Mouse (Mus musculus): Measurements from ENCODE around the gene Nos1.
"Not testable (repeated sequence)": the region's sequence is repeated elsewhere in the genome, so short reads cannot be mapped to it uniquely, and the experiment has no call there.

The Nos1 gene

DNA sequence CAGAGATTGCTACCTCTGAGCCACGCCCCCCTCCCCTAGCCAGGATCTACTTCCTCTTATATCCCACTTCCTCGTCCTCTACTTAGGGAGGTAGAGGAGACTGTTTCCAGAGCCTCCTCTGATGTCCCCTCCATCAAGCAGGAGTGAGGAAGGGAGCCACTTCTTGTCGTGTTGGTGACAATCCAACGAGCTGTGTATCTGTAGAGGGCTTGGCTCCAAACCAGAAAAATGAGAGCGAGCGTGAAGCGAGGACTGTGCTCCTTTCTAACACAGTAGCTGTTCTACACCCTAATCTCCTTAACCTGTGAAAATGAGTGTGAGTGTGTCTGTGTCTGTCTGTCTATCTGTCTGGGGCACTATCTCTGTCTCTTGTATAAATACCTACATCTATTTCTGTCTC is 58.7 kb downstream of the Nos1 start:
- no peak for DNase-seq (ENCODE audit: low spot score)

DNA sequence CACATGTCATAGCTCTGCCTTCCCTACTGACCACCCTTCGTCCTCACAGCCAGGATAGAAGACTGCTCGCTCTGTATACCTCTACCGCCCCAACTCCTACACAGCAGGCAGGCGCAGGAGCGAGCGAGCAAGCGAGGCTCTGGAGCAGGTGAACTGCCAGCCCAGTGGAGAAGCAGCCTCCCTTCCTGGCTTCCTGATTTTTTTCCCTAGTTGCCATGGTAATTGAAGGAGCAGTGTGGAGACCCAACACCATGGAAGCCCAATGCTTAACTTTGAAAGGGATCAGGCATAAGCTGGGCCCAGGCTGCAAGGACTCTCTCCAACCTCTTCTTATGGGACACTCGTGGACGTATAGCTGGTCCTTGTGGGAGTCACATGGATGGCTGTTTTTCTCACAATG is 59.4 kb downstream of the Nos1 start:
- DNase-seq (ENCODE audit: low spot score), result no peak

DNA sequence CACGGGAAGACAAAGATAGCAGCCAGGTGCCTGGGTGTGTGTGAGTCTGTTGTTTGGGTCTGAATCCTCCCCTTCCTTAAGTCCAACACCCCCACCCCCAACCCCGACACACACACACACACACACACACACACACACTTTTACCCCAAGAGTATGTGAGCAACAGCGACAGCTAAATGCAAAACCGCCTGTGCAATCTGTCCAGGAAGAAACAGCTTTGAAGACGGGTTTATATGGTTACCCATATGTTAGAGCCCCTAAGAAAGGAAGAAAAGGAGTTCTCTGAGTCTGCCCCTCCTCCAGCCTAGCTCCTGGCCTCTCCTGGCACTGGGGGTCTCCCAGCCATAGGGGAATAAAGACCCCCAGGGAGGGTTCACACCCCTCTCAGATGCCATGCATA is 60.2 kb downstream of the Nos1 start:
- no peak for DNase-seq (ENCODE audit: low spot score)

DNA sequence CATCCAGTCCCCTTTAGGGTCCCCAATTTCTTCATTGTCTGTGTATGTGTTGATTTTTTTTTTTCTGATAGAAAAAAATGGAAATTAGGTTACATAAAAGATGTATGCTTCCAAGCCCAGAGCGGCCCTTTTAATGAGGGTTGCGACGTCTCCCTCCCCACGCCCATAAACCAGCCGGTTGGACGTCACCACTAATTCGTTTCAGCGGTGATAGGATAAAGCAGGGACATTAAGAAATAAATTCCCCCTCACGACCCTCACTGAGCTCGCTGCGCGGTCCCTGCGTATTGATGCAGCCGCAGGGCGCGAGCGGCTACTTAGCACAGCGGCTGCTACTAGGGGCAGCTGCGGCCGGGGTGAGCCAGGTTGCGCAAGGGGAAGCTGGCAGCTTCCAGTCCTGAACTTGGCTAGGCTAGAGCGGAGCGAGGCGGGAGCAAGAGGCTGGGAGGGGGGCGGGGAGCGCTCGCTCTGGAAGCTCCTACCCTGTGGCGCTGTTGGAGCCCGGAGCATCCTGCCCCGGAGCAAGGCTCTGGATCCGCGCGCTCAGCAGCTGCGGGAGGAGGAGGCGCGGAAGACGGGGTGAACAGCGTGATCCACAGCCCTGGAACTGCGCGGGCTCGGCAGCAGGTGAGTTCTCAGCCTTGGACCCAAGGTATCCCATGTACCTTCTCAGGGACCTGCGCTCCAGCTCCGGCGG is 61.0 kb downstream of the Nos1 start:
- DNase-seq (ENCODE audit: low spot score), result no peak

DNA sequence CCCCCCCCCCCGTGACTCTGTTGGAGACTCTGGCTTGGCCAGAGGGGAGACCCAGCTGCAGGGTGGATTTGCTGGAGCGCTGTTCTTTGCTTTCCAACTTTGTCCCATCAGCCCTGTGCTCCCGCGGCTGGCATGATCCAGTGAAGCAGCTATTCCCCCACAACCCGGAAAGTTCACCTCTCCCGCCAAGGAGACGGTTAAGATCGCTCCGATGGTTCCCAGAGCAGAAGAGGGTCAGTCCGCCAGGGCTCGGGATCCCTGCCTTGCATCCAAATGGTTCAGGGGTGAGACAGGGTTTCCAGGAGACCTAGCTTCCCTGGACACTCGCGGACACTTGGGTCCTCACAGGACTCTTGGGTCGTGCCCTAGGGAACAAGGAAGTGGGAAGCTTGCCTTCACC is 61.9 kb downstream of the Nos1 start:
- DNase-seq (ENCODE audit: low spot score), result no peak

DNA sequence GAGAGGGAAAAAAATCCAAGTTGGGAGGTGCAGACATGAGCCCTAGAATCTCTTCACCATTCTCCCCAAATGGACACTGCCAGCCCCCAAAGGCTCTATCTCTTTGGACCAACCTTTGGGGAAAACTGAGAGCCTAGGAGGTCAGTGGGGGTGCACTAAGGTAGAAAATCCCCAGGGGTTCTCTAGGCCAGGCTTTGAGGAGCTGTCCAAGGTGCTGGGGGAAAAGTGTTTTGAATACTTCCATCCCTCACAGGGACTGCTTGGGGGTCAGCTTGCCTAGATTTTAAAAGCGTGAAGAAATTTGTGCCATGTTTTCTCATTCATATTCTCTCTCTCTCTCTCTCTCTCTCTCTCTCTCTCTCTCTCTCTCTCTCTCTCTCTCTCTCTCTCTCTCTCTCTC is 63.8 kb downstream of the Nos1 start:
- peak; percentile 45 for DNase-seq (ENCODE audit: low spot score)

DNA sequence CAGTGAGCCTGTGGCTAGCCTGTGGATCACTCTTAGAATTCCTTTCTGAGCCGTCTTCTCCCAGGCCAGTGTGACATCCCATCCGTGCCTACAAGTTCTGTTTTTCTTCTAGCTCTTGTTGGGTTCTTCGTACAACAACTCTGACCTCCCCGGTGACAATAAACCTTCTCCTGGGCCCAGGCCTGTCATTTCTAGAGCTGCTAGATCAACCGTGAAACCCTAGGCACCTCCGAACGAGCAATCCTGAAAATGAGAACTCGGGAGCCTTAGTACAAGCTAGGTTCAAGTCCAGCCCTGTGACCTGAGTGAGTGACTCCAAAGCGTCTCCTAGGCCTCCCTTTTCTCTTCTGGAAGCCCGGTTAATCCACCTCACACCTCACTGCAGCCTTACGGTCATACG is 69.6 kb downstream of the Nos1 start:
- DNase-seq (ENCODE audit: low spot score), result no peak

DNA sequence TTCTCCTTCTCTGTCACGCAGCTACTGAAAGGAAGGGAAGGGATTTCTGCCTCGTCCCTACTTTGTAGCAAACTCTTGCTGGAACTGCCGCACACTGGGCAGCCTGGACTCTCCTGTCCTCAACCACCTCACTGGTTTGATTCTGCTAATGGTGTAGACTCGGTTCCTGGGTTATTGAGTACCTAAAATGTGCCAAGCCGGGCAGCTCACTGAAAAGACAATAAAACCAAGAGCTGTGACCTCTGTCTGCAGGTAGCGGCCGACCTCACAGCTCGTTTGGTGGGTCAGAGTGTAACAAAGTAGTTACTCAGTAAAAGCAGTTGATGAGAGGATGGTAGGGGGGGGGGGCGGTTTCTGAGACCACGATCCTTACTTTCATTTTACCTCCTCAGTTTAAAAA is 72.9 kb downstream of the Nos1 start:
- DNase-seq (ENCODE audit: low spot score), result no peak

DNA sequence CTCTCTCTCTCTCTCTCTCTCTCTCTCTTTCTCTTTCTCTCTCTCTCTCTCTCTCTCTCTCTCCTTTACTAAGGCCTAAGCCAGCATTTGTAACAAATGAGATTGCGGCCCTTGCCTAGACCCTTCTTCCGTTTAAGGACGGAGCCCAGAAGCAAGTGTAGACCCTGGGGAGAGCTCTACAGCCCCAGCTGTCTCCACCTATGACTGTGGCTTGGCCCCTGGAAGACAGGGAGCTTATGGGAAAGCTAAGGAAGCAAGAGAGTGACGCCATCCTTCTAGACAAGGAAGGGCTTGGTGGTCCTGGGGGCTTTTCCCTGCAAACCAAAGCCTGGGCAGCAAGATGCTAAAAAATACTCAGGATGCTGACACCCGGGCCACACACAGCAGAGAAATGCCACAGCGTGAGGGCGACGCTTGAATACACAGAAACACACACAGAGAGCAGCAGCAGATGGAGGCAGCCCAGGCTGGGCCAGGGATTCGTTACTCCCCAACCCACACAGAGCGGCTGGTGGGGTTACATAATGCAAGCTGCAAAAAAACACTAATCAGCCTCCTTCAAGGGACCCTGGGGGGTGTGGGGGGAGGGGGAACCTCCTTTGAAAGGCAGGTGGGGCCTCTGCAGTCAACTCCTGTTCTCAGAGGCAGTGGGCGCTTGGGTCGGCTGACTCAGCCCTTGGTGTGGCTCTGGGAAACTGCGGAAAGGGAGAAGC is 83.9 kb downstream of the Nos1 start:
- DNase-seq (ENCODE audit: low spot score), result peak; percentile 68

DNA sequence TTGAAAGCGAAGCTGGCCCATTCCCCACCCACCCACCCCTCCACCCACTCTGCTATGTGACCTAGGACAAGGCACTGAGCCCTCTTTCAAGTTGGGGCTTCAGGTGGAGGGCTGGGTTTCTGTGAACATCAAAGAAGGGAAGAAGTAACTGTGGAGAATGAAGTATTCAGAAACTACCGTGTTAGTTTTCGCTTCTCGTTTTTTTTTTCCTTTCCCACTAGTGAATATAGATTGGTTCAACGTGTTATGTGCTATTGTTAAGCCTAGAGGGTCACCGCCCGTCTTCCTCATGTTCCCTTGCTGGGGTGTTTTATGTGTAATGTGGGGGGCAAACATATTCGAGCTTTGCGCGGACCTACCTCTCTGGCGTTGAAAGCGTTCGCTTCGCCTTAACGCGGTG is 85.0 kb downstream of the Nos1 start:
- DNase-seq (ENCODE audit: low spot score), result no peak

DNA sequence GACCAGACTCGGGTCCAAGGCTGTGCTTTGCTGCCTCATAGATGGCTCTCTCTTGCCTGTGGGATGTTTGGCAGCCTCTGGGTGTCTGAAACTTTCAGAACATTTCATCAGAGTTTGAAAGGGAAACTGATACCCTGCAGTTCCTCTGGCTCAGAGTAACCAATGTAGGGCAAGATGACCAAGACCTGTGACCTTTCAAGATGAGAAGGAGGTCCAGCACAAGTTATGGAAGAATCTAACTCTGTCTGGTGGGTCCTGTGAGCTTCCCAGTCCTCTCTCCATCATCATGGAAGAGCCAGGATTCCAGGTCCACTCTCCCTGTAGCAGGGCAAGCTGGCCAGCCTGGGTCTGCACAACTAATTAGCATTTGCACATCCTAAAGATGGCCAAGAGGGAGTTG is 90.8 kb downstream of the Nos1 start:
- DNase-seq (ENCODE audit: low spot score), result no peak

DNA sequence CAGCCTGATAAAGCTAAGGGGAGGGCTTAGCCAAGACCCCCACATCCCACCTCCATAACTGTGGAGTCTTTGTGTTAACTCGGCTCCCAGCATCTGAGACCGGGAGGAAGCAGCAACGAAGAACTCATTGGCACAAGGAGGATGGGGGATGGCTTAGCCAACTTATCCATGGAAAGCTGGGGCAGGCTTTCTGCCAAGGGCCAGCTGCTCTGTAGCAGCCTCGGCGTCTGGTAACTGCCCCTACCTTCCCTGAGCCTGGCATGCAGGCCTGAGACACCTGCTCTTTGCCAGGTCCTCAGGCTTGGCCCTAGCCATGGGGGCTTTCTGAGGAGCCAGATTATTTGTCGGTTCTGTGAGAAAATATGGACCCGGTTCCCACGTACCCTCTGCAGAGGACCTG is 93.0 kb downstream of the Nos1 start:
- DNase-seq (ENCODE audit: low spot score), result no peak

DNA sequence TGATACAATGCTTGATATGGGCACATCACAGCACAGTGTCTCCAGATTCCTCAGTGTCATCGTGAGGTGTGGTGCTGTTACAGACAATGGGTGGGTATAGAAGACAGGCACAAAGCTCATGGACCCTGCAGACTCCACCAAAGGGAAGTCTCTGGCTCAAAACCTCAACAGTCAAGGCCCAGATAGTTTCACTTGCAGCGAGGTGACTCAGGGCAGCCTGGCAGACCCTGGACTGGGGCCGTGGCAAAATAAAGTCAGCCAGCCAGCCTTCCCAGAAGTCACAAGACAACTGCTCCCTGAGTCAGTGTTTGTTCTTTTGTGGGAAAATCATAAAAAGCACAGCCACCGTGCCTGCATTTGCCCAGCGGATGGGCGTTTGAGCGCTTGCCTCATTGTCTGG is 93.4 kb downstream of the Nos1 start:
- no peak for DNase-seq (ENCODE audit: low spot score)

DNA sequence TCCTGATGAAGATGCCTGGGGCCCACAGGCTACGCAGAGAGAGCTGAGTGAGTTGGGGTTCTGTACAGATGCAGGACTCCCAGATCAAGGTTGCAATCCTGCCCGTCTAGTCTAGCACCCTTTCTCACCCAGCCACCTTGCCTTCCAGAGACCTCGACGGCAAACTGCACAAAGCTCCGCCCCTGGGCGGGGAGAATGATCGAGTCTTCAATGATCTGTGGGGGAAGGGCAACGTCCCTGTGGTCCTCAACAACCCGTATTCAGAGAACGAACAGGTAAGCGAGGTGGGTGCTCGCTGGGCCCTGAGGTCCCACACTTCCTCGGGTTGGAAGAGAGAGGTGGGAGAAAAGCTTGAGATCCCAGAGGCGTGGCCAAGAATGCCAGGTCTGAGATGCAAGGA is 98.3 kb downstream of the Nos1 start:
- no peak for DNase-seq (ENCODE audit: low spot score)

DNA sequence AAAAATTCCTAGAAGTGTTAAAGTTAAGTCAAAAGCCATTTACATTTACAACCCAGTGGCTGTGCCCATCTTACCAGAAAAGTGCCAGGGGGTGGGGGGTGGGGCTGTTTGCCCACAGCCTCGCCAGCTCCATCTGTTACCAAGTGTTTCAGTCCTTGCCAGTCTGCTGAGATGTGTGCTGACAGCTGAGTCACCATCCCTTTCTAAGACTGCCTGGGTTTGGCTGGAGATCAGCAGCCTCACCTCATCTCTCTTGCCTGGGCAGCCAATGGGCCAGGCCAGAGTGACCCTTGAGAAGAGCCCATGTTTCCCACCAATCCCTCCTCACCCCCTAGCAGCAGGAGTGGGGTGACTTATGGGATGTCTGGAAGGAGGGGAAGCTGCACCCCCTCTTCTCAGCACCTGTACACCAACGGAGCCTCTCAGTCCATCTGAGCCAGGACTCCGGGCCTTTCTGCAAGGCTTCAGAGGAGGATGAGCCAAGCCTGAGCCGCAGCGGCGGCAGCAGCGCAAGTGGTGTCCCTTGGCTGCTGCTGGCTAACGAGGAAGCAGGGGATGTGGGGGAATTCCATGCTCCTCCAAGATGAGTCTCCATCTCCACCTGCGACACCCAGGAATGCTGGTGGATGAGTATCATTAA is 100.2 kb downstream of the Nos1 start:
- no peak for DNase-seq (ENCODE audit: low spot score)

DNA sequence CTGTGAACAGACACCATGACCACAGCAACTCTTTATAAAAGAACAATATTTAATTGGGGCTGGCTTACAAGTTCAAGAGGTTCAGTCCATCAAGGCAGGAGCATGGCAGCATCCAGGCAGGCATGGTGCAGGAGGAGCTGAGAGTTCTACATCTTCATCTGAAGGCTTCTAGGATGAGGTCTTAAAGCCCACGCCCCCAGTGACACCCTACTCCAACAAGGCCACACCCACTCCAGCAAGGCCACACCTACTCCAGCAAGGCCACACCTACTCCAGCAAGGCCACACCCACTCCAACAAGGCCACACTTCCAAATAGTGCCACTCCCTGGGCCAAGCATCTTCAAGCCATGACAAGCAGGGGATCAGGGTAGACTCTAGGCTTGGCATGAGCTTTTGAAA is 101.6 kb downstream of the Nos1 start:
- not testable (repeated sequence) for DNase-seq (ENCODE audit: low spot score)

DNA sequence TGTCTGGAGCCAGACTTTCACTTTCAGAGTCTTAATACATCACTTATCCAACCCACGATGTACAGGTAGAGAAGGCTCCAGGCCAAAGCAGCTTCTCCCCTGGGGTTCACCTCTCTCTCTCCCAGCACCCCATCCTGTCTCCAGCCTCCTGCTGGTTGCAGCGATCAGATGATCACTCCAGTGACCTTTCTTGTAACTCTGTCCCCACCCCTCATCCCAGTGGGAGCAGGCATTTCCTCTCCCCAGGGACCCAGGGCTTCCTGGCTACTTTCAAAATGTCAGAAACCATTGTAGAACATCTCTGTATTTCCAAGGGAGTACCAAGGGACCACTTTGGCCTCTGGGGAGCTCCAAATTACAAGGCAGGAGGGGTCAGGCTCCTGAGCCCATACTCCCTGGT is 104.2 kb downstream of the Nos1 start:
- DNase-seq (ENCODE audit: low spot score), result no peak

DNA sequence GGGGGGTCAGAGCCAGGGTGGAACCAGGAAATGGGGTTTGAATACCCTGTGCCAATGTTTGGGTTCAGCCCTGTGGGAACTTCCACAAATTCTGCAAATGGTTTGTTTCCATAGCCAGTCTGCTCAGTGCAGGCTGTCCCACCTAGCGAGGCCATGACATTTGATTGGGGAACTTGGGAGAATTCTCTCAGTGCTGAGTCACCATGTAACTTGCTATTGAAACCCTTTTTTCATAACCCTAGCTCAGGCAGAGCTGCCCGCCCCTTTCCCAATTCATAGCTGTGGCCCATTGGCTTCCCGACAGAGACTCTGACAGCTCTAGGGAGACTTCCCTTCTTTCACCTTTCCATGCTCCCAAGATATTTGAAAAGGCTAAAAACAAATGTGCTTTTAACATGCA is 107.3 kb downstream of the Nos1 start:
- DNase-seq (ENCODE audit: low spot score), result no peak

DNA sequence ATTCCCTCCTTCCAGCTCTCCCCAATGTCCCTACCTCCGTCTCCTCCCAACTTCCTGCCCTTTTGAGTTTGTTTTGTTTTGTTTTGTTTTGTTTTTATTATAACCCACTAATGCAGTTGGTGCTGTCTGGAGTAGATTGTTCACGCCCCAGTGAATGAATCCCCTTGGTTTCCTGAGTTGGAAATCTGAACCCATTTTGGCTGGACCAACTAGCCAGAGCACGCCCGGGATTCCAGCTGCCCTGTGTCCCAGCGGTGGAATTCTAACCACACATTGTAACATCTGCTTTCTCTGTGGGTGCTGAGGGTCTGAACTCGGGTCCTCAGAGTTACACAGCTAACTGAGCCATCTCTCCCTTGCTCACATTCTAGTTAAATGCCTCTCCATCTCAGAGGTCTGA is 108.1 kb downstream of the Nos1 start:
- DNase-seq (ENCODE audit: low spot score), result no peak

DNA sequence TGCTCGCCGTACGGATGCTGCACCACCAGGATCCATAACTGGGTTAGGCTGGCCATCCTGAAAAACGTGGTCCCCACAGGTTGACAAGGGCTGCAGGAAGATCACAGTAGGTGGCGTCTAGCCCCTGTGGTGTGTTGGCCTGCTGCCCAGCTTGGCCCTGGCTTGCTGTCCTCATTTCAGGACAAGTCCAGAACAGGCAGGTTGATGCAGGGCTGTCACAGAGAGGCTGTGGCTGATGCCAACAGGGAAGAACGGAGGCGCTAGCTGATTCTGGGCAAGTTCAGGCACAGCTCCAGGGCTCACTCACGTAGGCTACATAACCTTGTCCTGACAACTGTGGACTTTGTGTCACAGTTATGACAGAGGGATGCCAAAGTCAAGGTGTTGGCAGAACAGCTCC is 108.7 kb downstream of the Nos1 start:
- no peak for DNase-seq (ENCODE audit: low spot score)

DNA sequence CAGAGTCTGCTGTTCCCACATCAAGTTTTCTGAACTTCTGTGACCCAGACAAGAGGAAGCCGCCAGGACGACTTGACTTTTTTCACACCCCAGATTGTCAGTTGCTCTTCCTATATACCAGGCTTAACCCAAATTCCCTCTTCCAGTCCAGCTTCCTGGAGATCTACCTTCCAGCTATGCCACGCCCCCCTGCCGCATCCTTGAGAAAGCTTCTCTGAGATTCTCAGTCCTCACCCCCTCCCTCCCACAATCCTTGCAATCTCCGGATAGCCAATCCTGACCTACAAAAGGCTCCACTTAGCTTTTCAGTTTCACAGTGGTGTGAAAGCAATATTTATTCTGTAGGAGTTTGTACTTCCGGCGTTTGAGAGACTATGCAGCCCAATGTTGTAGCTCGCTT is 110.0 kb downstream of the Nos1 start:
- no peak for DNase-seq (ENCODE audit: low spot score)

DNA sequence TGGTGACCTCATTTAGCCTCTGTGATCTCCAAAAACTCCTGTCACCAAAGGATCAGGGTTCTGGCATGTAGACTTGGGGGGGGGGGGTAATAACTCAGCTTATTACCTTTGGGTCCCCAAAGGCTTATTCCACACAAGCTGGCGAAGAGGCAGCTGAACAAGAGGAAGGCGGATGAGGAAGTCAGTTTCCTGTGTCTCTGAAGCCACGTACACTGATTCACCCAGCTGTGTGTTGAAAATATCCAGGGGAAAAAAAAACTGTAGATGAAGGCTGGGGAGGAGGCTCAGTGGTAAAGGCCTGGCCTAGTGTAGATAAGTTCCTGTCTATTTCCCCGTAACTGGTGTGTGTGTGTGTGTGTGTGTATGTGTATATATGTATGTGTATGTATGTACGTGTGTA is 110.7 kb downstream of the Nos1 start:
- DNase-seq (ENCODE audit: low spot score), result no peak

DNA sequence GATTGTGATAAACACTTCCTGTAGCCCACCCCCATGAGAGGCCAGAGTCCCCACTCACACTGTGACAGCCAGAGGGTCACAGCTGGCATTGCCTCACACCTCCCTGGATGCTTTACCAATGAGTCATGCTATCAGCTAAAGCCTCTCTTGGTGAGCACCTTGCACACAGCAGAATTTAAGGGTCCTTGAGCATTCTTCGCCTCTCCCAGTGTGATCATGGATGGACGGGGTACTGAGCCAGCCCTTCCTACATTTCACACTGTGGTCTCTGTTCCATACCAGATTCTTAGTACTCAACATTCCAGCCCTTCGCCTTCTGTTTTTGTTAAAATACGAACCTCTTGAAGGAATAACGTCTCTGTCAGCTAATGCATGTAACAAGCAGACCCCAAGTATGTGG is 113.2 kb downstream of the Nos1 start:
- no peak for DNase-seq (ENCODE audit: low spot score)

Data from retina, embryonic 14.5 days (tissue).